Mouse (Mus musculus) 3T3-L1 (cell line): Measurements from ENCODE around the gene Lrig2.

ENCODE experiments used
- DNase-seq: peaks from one replicate; pipeline ENCODE4 v3.0.0-alpha.2; 2015; ENCODE audit warnings: low read depth, low spot score

The Lrig2 gene

GRCm38 (mm10) chr3:104510771-104511429 is 818 bp downstream of the Lrig2 start:
- peak; percentile 67 for DNase-seq

GRCm38 (mm10) chr3:104501648-104502047 is 10.1 kb downstream of the Lrig2 start:
- DNase-seq: no peak

GRCm38 (mm10) chr3:104500881-104501280 is 10.8 kb downstream of the Lrig2 start:
- peak; percentile 59 for DNase-seq

- no peak for DNase-seq
Observed at GRCm38 (mm10) chr3:104496176-104496575, 15.5 kb downstream of the Lrig2 start.

- DNase-seq: no peak
Observed at GRCm38 (mm10) chr3:104480946-104481719, 30.6 kb downstream of the Lrig2 start.

- DNase-seq: no peak
Observed at GRCm38 (mm10) chr3:104478056-104478455, 33.7 kb downstream of the Lrig2 start.

- DNase-seq: no peak
Observed at GRCm38 (mm10) chr3:104469421-104469820, 42.3 kb downstream of the Lrig2 start.

- DNase-seq: no peak
Observed at GRCm38 (mm10) chr3:104461226-104461625, 50.5 kb downstream of the Lrig2 start.

- no peak for DNase-seq
Observed at GRCm38 (mm10) chr3:104458588-104458987, 53.1 kb downstream of the Lrig2 start.

GRCm38 (mm10) chr3:104455506-104456275 is 56.0 kb downstream of the Lrig2 start:
- no peak for DNase-seq

GRCm38 (mm10) chr3:104447240-104447639 is 64.5 kb downstream of the Lrig2 start:
- DNase-seq: no peak

- DNase-seq: no peak
Observed at GRCm38 (mm10) chr3:104446689-104447088, 65.0 kb downstream of the Lrig2 start.

- peak; percentile 85 for DNase-seq
Observed at GRCm38 (mm10) chr3:104445576-104445975, 66.1 kb downstream of the Lrig2 start.

- DNase-seq: no peak
Observed at GRCm38 (mm10) chr3:104444946-104445460, 66.7 kb downstream of the Lrig2 start.

GRCm38 (mm10) chr3:104444082-104444481 is 67.6 kb downstream of the Lrig2 start:
- no peak for DNase-seq

GRCm38 (mm10) chr3:104442357-104442756 is 69.4 kb downstream of the Lrig2 start:
- DNase-seq: no peak

- DNase-seq: peak; percentile 97
Observed at GRCm38 (mm10) chr3:104441870-104442283, 69.8 kb downstream of the Lrig2 start.

- DNase-seq: no peak
Observed at GRCm38 (mm10) chr3:104441435-104441834, 70.3 kb downstream of the Lrig2 start.

GRCm38 (mm10) chr3:104438777-104439176 is 72.9 kb downstream of the Lrig2 start:
- DNase-seq: no peak

- DNase-seq: no peak
Observed at GRCm38 (mm10) chr3:104437576-104437975, 74.1 kb downstream of the Lrig2 start.

GRCm38 (mm10) chr3:104435947-104436346 is 75.8 kb downstream of the Lrig2 start:
- DNase-seq: peak; percentile 39

GRCm38 (mm10) chr3:104434246-104434696 is 77.4 kb downstream of the Lrig2 start:
- DNase-seq: no peak
